Mouse (Mus musculus) C2C12 (cell line): ENCODE measurements at regions not wholly inside any gene's neighbourhood (a gene's known extent, or its start where the extent isn't known, plus 50 kb on each side); places are given as distances from the start of the nearest gene placed in this dataset.

Experiments used
- CEBPB ChIP-seq: IDR thresholded peaks from one replicate; pipeline ENCODE4 v1.6.1; 2011; ENCODE audit warnings: low read depth, mild to moderate bottlenecking, control low read depth, moderate library complexity
- CTCF ChIP-seq: IDR thresholded peaks from one replicate; pipeline ENCODE4 v1.5.1; 2011; ENCODE audit not compliant: control insufficient read depth, insufficient read depth, insufficient read length
- MAX ChIP-seq: IDR thresholded peaks from one replicate; pipeline ENCODE4 v1.6.1; 2011; ENCODE audit warnings: mild to moderate bottlenecking, control low read depth
- MYOD1 ChIP-seq: IDR thresholded peaks from one replicate; pipeline ENCODE4 v1.6.1; 2011; ENCODE audit warnings: low read depth; ENCODE audit not compliant: control insufficient read depth, insufficient read length
- MYOG ChIP-seq: IDR thresholded peaks from one replicate; pipeline ENCODE4 v1.6.1; 2011; ENCODE audit not compliant: control insufficient read depth, insufficient read length; ENCODE audit errors: extremely low read depth

- TF ChIP-seq CTCF (no peak), CEBPB (no peak), MAX (no peak), MYOG (no peak), MYOD1 (no peak)
Observed at GRCm38 (mm10) chr19:26504027-26504426, 100.8 kb upstream of the Smarca2 start.
